Comparison of ENCODE assay signal across 13 mouse cellular contexts in genomic region chr11:63125832-63126456, GRCm38 (mm10). TPM values are rescaled to one million over a fixed set of nuclear protein-coding genes. Genes with fewer than 3 reads are reported as not detected.
A peak's percentile ranks its signal among the peaks of the same experiment; 100 is the strongest.
DNase-seq lines count a peak whose midpoint lies in the region; ATAC-seq and TF ChIP-seq lines count a peak whose summit lies in the region.
"Had no signal": no experiment of that assay in that cellular context is flagged by ENCODE, and none has a peak within 500 bp of the region (broad histone marks: within the 10 kb centered on the region; RNA-seq: fewer than 3 reads in every experiment).

No protein-coding gene starts in this region.

- no peaks in the 10 kb centered on the region for H3K9me3 ChIP-seq in lung, postnatal 0 days (ENCODE audit: low read length)
- no peaks in the 10 kb centered on the region for H3K9me3 ChIP-seq in heart, embryonic 16.5 days (replicated peaks; ENCODE audit: control insufficient read depth, low read length)
- no peaks in the 10 kb centered on the region for H3K9me3 ChIP-seq in stomach, embryonic 16.5 days (replicated peaks; ENCODE audit: control insufficient read depth, low read length)
- H3K9me3 ChIP-seq in neural tube, embryonic 15.5 days (replicated peaks): no peaks in the 10 kb centered on the region
- no peaks in the 10 kb centered on the region for H3K9me3 ChIP-seq in forebrain, embryonic 10.5 days
- H3K9me3 ChIP-seq: neural tube, embryonic 13.5 days had no signal

- TF ChIP-seq CTCF in lung, postnatal 0 days (IDR thresholded peaks at IDR 0.05): no peak

- no peak overlapping the region for H3K4me2 ChIP-seq in lung, postnatal 0 days (replicated peaks; ENCODE audit: low read depth, low read length)
- no peak overlapping the region for H3K4me2 ChIP-seq in heart, embryonic 16.5 days (ENCODE audit: low read depth, low read length)
- no peak overlapping the region for H3K4me2 ChIP-seq in stomach, embryonic 16.5 days (ENCODE audit: low read depth, low read length)
- H3K4me2 ChIP-seq in neural tube, embryonic 15.5 days: no peak overlapping the region
- H3K4me2 ChIP-seq: neural tube, embryonic 13.5 days had no signal

- DNase-seq in lung, postnatal 4 days: peak; percentile 33 to 48
- DNase-seq in lung, postnatal 0 days (ENCODE audit: low spot score): no peak
- peak; percentile 70 for DNase-seq in gastrocnemius, postnatal 25 days
- DNase-seq in forebrain, embryonic 10.5 days (ENCODE audit: extremely low spot score, low spot score): no peak
- no peak for DNase-seq in lung, postnatal 25 days (ENCODE audit: low spot score)
- DNase-seq: cerebellum, postnatal 36 days; kidney, adult 18-20 months had no signal

- WGBS in lung, postnatal 0 days: 35% methylated on average over 5 of the region's 5 CpGs
- WGBS in heart, embryonic 16.5 days: 45% methylated on average over 5 of the region's 5 CpGs
- 44% methylated on average over 5 of the region's 5 CpGs for WGBS in stomach, embryonic 16.5 days
- 76% methylated on average over 5 of the region's 5 CpGs for WGBS in neural tube, embryonic 15.5 days
- WGBS in forebrain, embryonic 10.5 days: 81% methylated on average over 5 of the region's 5 CpGs

- no peak for ATAC-seq in lung, postnatal 0 days
- peak; percentile 23; the same call in 1 of the 2 replicates for ATAC-seq in heart, embryonic 16.5 days (replicated peaks; ENCODE audit: extremely low read depth, insufficient read depth, low FRiP score)
- ATAC-seq in stomach, embryonic 16.5 days (ENCODE audit: insufficient read depth, low FRiP score): peak; percentile 59; the same call in 1 of the 2 replicates
- no peak for ATAC-seq in neural tube, embryonic 15.5 days (ENCODE audit: low FRiP score)
- ATAC-seq: forebrain, embryonic 16.5 days had no signal

- TF ChIP-seq EP300 in lung, postnatal 0 days (IDR thresholded peaks at IDR 0.05): no peak

- H3K4me1 ChIP-seq in lung, postnatal 0 days (ENCODE audit: insufficient read depth, low read depth, low read length): peaks cover 21% of the 10 kb centered on the region
- peaks cover 21% of the 10 kb centered on the region for H3K4me1 ChIP-seq in heart, embryonic 16.5 days (ENCODE audit: control insufficient read depth, insufficient read depth, low read length)
- H3K4me1 ChIP-seq in stomach, embryonic 16.5 days (ENCODE audit: control insufficient read depth, insufficient read depth, low read length): peaks cover 12% of the 10 kb centered on the region
- peaks cover 19% of the 10 kb centered on the region for H3K4me1 ChIP-seq in neural tube, embryonic 15.5 days
- H3K4me1 ChIP-seq in forebrain, embryonic 10.5 days: peaks cover 42% of the 10 kb centered on the region

- H3K27ac ChIP-seq in lung, postnatal 0 days (ENCODE audit: low read length): no peak overlapping the region
- H3K27ac ChIP-seq in heart, embryonic 16.5 days (ENCODE audit: low read length): peak overlapping the region; percentile 47; the same call in 1 of the 2 replicates
- peak overlapping the region; percentile 39; the same call in 1 of the 2 replicates for H3K27ac ChIP-seq in stomach, embryonic 16.5 days (ENCODE audit: low read length)
- no peak overlapping the region for H3K27ac ChIP-seq in neural tube, embryonic 15.5 days (replicated peaks)
- no peak overlapping the region for H3K27ac ChIP-seq in forebrain, embryonic 10.5 days
- H3K27ac ChIP-seq: neural tube, embryonic 13.5 days had no signal

- H3K27me3 ChIP-seq in lung, postnatal 0 days (replicated peaks; ENCODE audit: insufficient read depth, low read length): no peaks in the 10 kb centered on the region
- H3K27me3 ChIP-seq in heart, embryonic 16.5 days (ENCODE audit: control insufficient read depth, insufficient read depth, low read length): no peaks in the 10 kb centered on the region
- no peaks in the 10 kb centered on the region for H3K27me3 ChIP-seq in stomach, embryonic 16.5 days (ENCODE audit: control insufficient read depth, insufficient read depth, low read length)
- peaks cover 23% of the 10 kb centered on the region for H3K27me3 ChIP-seq in neural tube, embryonic 15.5 days (replicated peaks)
- peaks cover 55% of the 10 kb centered on the region for H3K27me3 ChIP-seq in forebrain, embryonic 10.5 days (ENCODE audit: poor library complexity, severe bottlenecking)

- H3K9ac ChIP-seq in lung, postnatal 0 days (replicated peaks; ENCODE audit: low read depth): no peak overlapping the region
- no peak overlapping the region for H3K9ac ChIP-seq in heart, embryonic 16.5 days (ENCODE audit: low read length)
- H3K9ac ChIP-seq in stomach, embryonic 16.5 days (ENCODE audit: low read length): no peak overlapping the region
- no peak overlapping the region for H3K9ac ChIP-seq in neural tube, embryonic 15.5 days (replicated peaks)
- H3K9ac ChIP-seq: neural tube, embryonic 13.5 days had no signal

- H3K4me3 ChIP-seq in lung, postnatal 0 days (ENCODE audit: low read depth, low read length): no peak overlapping the region
- H3K4me3 ChIP-seq in heart, embryonic 16.5 days (ENCODE audit: low read length): no peak overlapping the region
- H3K4me3 ChIP-seq in stomach, embryonic 16.5 days (replicated peaks; ENCODE audit: low read length): no peak overlapping the region
- no peak overlapping the region for H3K4me3 ChIP-seq in neural tube, embryonic 15.5 days (replicated peaks)
- H3K4me3 ChIP-seq in forebrain, embryonic 10.5 days: no peak overlapping the region
- H3K4me3 ChIP-seq: neural tube, embryonic 13.5 days had no signal

- H3K36me3 ChIP-seq in lung, postnatal 0 days (ENCODE audit: insufficient read depth, low read length): no peaks in the 10 kb centered on the region
- no peaks in the 10 kb centered on the region for H3K36me3 ChIP-seq in heart, embryonic 16.5 days (ENCODE audit: control insufficient read depth, insufficient read depth)
- H3K36me3 ChIP-seq in stomach, embryonic 16.5 days (ENCODE audit: control insufficient read depth, insufficient read depth, low read length): no peaks in the 10 kb centered on the region
- H3K36me3 ChIP-seq in neural tube, embryonic 15.5 days: no peaks in the 10 kb centered on the region
- no peaks in the 10 kb centered on the region for H3K36me3 ChIP-seq in forebrain, embryonic 10.5 days (replicated peaks)
- H3K36me3 ChIP-seq: G1E; neural tube, embryonic 13.5 days had no signal

RNA-seq across cellular contexts. Expression of gene Pmp22, which starts 2.8 kb away (rescaled TPM):
- polyA plus RNA-seq in lung, postnatal 0 days (2015; fragmentation: Nextera tagmentation; extraction: Ambion mirVana): 523 and 539 TPM in 2 replicates
- total RNA-seq in gastrocnemius, postnatal 25 days (2021): 10 to 100 TPM; 67.7 to 85.9 TPM
- 119 and 126 TPM in 2 replicates for polyA plus RNA-seq in heart, embryonic 16.5 days (2015; fragmentation: Nextera tagmentation; extraction: Ambion mirVana)
- 200 and 221 TPM in 2 replicates for polyA plus RNA-seq in stomach, embryonic 16.5 days (2015; fragmentation: Nextera tagmentation; extraction: Ambion mirVana)
- polyA plus RNA-seq in neural tube, embryonic 15.5 days (2015; fragmentation: Nextera tagmentation; extraction: Ambion mirVana): 43.7 and 54.5 TPM in 2 replicates
- 12.9 and 15.6 TPM in 2 replicates for polyA plus RNA-seq in forebrain, embryonic 10.5 days (2016; fragmentation: Nextera tagmentation; extraction: Ambion mirVana)
- polyA plus RNA-seq: G1E had no signal

Comparison
In these comparisons a context has a peak if more than half of its experiments do, and no peak if none do; other contexts are left out.
1. DNase-seq: peak in lung, postnatal 4 days (2 of 2) and gastrocnemius, postnatal 25 days (single experiment); none in lung, postnatal 0 days (single experiment), forebrain, embryonic 10.5 days (single experiment) and lung, postnatal 25 days (single experiment).
2. ATAC-seq: peak in heart, embryonic 16.5 days (single experiment) and stomach, embryonic 16.5 days (single experiment); none in lung, postnatal 0 days (single experiment) and neural tube, embryonic 15.5 days (single experiment).
3. H3K27ac ChIP-seq: peak in heart, embryonic 16.5 days (single experiment) and stomach, embryonic 16.5 days (single experiment); none in lung, postnatal 0 days (single experiment), neural tube, embryonic 15.5 days (single experiment) and forebrain, embryonic 10.5 days (single experiment).